Mouse (Mus musculus) heart, postnatal 14 days (tissue): ENCODE measurements at regions not wholly inside any gene's neighbourhood (a gene's known extent, or its start where the extent isn't known, plus 50 kb on each side); places are given as distances from the start of the nearest gene placed in this dataset.

Experiments used
- DNase-seq, 2 experiments: peaks; one replicate each; pipeline ENCODE4 v3.0.0; 2021 to 2022
- intact Hi-C: fragments of 180-260 bp; cut with DNase I; formaldehyde crosslinking; loops from one replicate; pipeline ENCODE4 v1.15.1; 2025

DNA sequence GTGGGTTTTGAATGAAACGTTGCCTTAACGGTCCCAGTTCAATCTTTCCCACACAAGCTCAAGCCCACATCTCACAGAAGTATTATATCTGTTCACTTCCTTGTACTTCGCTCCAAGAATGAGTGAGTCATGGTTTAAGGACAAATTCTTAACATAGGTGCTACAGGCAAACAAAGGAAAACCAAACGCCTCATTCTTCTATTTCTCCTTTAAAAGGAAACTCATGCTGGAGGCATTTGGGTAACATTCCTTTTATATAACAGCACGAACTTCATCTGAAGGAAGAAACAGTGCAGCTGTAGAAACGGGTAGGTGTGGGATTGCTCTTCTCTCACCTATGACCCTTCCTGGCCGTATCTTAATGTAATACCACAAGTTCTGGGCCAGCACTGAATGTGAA, 610.0 kb upstream of the A1bg start:
- DNase-seq: no peak
- intact Hi-C loops: no loop called here

DNA sequence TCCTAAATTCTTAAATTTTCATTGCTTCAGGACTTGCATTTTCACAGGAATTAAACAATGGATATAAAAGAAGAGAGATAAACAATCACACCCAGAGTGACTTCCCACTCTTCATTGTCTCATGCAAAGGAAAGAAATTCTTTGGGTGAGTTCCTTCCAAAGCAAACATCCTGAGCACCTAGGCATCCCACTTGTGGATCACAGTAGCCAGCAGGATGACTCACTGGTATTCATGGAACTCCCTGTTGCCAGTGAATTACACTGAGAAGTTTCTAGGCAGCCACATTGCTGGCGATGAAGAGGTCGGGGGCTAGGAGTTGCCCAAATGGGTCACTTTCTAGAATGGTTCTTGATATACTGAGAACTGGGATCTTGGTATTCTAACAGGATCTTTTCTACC, 609.2 kb upstream of the A1bg start:
- DNase-seq: no peak
- intact Hi-C loops: no loop called here

DNA sequence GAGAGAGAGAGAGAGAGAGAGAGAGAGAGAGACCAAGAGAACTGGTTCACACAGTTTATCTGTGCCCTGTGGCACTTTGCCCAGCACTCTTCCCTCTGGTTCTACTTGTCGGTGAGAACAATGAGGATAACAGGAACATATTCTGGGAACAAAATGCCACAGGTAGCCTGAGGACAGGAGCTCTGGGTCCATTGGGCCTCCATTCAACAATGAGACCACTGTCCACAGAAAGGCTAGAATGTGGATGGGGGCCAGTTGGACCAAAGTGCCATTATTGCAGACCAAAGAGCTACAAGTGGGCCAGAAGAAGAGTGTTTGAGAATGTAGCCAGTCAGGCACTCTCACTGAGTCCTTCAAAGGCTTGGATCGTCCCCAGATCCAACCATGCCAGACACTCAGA, 600.2 kb upstream of the A1bg start:
- peak; percentile 50 to 68 for DNase-seq
- intact Hi-C loops: loop anchor here (10.0 kb wide), 1 partner anchor 262 kb away; no protein-coding TSS in a partner anchor

DNA sequence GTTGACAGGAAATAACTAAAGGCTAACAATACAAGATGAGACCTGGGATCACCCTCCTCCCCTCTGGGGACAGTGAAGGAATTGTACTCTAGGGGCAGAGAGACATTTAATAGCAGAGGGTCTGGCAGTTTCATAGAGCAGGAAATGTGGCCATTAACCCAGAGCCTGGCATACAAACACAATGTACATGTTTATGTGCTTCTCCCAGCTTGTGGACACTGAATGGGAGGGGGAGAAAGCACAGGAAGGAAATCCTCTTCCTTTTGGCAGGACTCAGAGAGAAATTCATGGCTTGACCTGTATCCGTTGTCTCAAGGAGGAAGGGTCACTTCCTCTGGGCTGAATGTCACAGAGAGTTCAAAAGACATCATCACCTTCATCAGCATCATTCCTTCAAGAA, 594.5 kb upstream of the A1bg start:
- intact Hi-C loops: no loop called here
- no peak for DNase-seq

DNA sequence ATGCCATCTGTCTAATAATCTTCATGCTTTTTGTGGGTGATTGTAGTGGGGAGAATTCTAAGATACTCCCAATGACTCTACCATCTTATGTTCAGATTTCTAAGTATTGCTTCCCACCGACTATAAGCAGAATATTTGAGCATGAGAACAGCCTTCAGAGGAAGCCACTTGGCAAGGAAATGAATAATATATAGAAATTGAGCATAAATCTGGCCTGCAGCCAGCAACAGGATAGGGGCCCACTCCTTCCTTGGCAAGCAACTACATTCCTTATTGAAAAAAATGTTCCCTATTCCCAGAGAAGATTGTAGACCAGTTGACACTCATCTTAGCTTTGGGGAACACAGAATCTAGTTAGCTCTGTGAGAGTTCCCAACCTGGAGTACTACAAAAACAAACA, 591.5 kb upstream of the A1bg start:
- intact Hi-C loops: no loop called here
- DNase-seq: no peak

DNA sequence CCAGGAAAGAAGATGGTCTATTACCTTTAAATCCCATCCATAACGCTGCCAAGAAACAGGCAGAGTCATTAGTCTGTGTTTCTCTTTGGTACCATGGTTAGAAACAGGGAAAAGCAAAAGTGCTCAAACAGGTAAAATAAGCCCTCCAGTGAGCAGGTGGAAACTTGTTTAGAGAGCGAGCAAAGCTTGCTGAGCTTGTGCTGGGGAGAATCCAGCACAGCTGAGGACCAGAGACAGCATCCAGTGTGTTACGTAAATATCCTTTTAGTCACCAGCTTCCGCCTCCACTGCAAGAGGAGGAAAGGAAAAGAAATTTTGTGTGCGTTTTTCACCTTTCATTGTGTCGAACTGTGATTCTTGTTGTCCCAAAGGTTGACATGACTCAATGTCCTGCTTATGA, 586.0 kb upstream of the A1bg start:
- intact Hi-C loops: no loop called here
- DNase-seq: no peak

DNA sequence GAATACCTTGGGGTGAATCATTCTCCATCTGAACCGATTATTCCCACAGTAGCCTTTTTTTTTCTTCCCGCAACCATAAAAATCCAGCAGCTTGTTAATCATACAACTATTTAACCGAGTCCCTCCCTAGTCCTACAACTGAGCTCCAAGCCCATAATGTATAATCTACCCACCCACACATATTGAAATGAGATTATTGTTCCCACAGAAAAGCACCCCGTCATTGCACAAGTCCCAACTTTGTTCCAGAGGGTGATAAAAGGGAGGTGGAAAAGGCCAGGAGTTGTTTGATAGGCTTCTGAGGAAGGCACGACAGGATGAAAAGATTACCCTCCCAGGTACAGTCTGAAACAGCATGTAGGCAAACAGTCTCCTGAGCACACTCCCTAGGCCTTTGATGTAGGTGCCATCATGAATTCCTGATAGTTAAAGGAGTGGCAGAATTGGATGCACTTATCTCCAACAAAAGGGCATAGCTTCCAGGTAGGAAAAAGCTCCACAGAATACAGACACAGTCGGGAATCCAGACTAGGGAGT, 583.6 kb upstream of the A1bg start:
- intact Hi-C loops: no loop called here
- DNase-seq: no peak

DNA sequence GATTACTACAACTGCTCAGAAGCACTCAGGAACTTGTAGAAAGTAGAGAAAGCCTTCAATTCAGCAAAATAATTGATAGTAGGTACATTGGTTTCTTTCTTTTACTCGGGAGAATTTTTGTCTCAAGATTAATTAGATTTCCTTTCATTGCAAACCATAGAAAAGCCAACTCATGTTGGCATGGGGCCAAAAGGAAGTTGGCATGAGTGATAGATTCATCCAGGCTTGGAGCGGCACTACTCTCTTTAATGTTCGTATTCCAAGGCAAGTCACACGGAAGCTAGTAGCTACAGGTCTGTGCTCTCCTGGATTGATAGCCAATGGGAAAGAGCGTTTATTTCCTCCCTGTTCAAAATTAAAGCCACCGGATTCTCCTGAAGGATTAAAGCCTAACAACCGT, 580.6 kb upstream of the A1bg start:
- intact Hi-C loops: no loop called here
- DNase-seq: no peak

DNA sequence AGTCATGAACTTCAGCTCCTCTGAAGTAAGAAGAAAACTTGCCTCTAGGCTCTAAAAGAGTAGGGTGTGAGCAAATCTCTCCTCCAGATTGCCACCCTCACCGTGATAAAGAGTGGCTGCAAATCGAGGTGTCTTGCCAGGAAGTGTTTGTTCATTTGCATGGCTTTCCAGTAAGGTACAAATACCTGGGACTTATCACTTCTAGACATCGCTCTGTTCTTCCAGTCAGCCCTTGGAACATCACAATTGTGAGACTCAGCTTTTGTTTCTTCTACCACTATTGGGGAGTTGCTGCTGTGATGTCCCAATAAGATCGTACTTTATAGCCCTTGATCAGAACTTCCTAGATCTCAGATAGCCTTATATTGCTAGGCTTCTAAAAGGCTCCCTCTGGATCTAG, 566.9 kb upstream of the A1bg start:
- no peak for DNase-seq
- intact Hi-C loops: no loop called here

DNA sequence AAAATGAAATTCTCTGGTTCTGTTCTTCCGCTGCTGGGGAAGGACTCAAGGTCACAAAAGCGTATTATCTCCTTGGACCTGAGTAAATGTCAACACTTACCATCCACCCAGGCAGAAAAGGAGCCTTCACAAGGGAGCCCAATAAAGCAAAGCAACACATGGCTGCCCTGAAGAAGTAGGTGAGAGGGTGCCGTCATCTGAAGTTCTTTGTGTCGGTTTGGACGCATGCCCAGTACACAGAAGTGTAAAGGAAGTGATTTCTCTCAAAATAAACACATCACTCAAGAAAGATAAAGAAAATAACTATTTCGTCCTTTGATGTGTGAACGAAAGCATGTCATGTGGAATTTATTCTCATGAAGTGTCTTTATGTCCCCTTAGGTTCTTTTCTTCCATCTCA, 559.0 kb upstream of the A1bg start:
- peak; percentile 6 to 21 for DNase-seq
- intact Hi-C loops: no loop called here

DNA sequence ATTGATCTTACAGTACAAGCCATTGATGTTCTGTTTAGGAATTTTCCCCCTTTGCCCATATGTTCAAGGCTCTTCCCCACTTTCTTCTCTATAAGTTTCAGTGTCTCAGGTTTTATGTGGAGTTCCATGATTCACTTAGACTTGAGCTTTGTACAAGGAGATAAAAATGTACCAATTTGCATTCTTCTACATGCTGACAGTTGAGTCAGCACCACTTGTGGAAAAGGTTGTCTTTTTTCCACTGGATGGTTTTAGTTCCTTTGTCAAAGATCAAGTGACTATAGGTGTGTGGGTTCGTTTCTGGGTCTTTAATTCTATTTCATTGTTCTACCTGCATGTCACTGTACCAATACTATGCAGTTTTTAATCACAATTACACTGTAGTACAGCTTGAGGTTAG, 551.1 kb upstream of the A1bg start:
- DNase-seq: no peak
- intact Hi-C loops: no loop called here

DNA sequence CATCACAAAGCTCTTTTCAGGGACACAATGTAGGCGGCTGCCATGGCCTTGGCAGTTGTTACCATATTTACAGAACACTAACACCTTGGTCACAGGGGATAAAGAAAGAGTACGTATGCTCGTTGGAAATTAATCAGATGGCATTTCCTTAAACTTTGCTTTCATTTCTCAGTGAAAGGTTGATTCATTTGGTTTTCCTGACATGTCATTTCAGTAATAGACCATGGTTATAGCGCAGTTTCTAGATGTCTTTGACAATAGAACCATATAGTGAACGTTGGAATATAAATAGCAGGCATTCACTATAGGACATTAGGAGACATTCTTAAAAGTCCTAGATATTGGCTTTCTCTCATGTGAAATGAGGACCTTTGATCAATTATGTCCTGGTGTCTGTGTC, 532.2 kb upstream of the A1bg start:
- intact Hi-C loops: no loop called here
- DNase-seq: no peak

DNA sequence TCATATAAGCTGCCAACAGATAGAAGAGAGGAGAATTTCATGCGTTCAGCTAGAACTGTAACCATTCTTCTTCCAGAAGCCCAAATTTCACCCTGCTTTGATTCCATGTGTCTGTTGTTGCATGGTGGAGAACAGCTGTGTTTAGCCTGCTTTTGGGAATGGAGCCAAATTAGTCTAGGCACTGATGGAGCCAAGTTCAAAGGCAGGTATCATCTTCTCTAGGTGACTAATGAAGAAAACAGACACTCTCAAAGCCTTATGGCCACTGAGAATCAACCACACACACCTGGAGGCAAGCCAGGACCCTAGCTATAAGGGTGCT, 531.5 kb upstream of the A1bg start:
- no peak for DNase-seq
- intact Hi-C loops: no loop called here

DNA sequence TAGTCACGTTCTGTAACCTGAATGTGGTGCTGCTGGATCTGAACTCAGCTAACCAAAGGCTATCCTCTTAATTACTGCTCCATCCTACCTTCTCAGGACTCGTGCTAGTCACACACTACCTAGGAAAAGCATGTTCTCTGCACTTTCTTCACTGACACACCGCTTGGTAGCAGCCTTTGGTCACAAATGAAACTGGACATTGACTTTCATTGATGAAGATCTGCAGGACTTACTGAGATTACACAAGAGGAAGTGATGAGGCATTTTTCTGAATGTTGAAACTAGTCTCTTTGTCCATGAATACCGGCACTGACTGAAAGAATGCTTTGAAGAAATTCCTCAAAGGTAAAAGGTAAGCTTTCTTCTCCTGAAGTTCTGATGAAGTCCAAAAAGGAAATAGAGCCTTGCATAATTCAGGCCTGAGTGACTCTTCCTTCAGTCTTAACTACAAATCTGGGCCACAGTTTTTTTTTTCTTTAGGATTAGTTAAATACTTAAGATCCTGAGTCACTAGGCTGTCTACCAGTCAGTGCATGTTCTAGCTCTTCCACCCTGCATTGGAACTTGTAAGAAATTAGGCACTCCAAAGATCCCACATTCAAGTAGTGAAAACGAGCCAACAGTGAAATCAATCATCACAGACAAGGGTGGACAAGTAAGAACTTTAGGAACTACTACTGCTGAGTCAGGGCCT, 531.0 kb upstream of the A1bg start:
- intact Hi-C loops: no loop called here
- DNase-seq: no peak

DNA sequence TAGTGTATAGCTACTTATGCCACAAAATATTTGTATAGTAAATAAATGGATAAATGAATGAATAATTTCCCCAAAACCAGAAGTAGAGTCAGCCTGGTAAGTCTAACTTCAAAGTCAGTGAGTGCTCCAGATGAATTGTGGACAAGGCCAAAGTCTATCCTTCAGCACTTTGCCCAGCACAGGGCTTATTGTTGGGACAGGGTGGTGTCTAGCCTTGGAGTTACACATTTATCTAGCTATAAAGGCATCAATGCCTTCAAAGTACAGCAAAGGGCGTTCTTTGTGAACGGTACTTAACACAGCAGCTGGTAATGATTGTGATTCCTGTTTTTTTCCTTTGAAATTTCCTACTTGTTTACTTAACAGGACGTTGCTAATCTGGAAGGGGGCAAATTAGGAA, 527.4 kb upstream of the A1bg start:
- intact Hi-C loops: no loop called here
- no peak for DNase-seq

DNA sequence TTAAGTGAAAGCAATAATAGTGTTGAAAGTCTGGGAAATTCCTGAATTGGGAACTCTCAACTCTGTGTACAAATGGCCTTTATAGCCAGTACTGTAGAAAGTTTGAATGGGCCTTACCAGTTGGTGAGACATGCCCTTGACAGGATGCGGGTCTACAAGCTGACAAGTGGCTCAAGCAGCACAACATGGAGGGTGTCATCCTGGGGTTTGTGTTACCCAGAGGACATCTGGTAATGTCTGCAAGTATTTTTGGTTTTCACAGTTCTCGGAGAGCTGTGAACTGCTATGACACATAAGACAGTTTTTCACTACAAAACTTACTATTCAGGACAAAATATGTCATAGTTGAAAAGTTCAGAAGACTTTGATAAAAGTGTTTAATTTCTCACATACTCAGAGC, 525.7 kb upstream of the A1bg start:
- intact Hi-C loops: no loop called here

DNA sequence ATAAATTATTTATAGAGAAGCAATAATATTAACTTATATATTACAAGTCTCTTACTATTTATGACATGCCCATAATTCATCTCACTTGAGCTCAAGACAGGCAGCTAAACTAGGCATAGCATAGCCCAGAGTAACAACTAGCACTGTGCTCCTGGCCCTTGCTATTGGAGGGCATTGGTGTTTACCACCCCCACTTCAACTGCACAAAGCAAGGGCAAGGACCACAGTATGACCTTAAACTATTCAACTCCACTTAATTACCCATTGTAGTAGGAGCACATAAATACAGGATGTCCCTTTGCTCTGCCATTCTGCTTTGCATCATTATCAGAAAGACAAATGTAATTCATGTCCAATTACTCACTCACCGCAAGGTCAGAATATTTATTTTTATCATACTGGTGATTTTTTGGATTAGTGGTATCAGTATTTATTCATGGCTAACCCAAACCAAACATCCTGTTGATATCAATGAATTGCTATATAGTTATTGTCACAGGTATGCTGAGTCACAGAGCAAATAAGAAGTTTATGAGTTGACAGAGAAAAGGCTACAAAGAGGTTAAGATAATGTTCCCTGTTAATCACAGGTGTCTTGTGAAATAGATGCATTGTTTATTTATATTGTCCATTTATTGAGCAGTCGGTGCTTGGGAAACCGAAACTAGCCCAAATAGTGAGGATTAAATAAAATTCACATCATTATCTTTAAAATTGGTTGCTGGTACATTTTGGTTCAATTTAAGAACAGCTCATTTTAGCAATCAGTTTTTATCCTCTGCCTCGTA, 523.4 kb upstream of the A1bg start:
- DNase-seq: no peak
- intact Hi-C loops: no loop called here

More for the DNA sequence above, 525.7 kb upstream of the A1bg start:
- DNase-seq: no peak

DNA sequence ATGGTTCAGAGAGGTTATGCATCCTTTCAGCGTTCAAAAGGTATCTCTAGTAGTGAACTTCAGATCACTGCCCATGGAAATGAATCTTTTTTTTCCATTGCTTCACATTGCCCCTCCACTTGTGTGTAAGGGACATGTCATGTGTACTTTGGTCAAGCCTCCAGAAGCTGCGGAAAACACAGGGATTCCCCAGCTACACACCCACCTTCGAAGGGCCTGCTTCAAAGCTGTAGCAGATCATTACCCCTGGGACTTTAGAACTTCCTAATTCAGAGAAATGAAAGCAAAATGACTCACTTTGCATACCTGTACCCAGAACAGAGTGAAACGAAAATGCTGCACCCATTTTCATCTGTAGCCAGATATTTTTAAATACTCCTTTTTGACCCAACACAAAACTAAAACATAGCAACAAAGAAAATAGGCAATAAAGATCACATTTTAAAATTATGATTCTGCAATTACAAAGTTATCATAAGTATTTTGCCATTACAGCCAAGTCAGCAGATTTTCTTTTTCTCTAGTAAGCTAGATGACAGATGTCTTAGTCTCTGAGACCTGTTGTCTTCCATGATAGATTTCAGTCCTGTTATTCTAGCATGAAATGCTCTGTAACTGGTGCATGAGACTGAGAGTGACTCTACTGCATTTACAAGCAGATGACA, 519.1 kb upstream of the A1bg start:
- intact Hi-C loops: loop anchor here (5.0 kb wide), 1 partner anchor 45 kb away; no protein-coding TSS in a partner anchor
- no peak for DNase-seq

DNA sequence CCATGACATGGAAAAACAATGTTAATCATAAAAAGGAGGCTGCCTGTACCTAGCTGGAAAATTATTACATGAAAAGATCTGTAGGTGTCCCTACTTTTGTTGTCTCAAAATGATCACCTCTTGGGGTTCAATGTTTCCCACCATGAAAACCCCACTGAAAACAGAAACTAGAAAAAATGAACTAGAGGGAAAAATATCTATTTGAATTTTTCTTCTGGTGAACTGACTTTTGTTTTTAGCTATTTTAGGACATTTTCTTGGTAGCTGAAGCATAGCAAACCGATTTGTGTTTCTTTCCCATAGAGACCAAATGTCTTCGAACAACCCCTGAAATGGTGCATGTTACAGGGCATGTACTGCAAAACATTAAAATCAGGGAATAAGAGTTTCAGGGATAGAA, 518.2 kb upstream of the A1bg start:
- intact Hi-C loops: loop anchor here (5.0 kb wide), 1 partner anchor 44 kb away; no protein-coding TSS in a partner anchor
- no peak for DNase-seq

DNA sequence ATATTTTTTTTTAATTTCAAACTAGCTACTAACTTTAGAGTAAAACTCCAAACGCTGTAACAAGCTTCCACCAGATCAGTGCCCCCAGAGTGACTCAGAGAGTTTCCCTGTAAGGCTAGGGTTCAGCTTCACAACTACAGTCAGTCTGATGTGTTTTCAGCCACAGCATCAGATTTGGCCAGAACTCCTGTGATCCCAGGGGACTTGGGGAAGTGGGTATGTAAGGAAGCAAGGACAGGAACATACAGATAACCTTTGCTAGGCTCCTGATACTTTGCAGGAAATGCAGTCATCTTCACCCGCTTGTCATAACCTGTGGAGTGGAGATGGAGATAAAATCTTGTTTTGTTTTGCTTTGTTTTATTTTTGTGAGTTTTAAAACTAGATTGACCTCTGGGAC, 517.5 kb upstream of the A1bg start:
- no peak for DNase-seq
- intact Hi-C loops: loop anchor here (5.0 kb wide), 1 partner anchor 43 kb away; no protein-coding TSS in a partner anchor

DNA sequence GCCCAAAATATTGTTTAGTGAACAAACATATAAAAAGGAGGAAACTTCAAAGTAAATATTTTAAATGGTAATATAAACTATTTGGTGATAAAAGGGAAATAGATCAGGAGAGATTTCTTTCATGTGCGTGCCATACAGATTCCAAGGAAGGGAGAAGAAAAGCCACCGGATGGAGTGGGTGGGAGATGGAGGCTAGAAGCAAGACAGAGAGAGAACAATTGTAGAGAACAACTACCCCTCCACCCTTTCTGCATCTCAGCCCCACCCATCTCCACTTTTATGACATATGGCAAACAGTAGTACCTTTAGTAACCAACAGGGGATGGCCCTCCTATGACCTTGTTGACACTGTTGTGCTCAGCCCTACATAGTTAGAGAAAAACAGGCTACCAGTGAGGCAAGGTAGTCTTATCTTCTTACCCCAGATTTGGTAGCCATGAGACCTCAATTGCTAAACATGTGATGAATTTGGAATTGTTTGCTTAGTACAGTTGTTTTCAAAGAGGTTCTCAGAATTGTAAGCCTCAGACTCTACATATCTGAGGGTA, 516.9 kb upstream of the A1bg start:
- intact Hi-C loops: loop anchor here (5.0 kb wide), 1 partner anchor 42 kb away; no protein-coding TSS in a partner anchor
- no peak for DNase-seq
